Mouse (Mus musculus) C2C12 (cell line): ENCODE measurements around the gene Crls1.

Experiments used
- CTCF ChIP-seq: IDR thresholded peaks from one replicate; pipeline ENCODE4 v1.5.1; 2011; ENCODE audit not compliant: control insufficient read depth, insufficient read depth, insufficient read length
- MAX ChIP-seq: IDR thresholded peaks from one replicate; pipeline ENCODE4 v1.6.1; 2011; ENCODE audit warnings: mild to moderate bottlenecking, control low read depth
- MYOD1 ChIP-seq: IDR thresholded peaks from one replicate; pipeline ENCODE4 v1.6.1; 2011; ENCODE audit warnings: low read depth; ENCODE audit not compliant: control insufficient read depth, insufficient read length

DNA sequence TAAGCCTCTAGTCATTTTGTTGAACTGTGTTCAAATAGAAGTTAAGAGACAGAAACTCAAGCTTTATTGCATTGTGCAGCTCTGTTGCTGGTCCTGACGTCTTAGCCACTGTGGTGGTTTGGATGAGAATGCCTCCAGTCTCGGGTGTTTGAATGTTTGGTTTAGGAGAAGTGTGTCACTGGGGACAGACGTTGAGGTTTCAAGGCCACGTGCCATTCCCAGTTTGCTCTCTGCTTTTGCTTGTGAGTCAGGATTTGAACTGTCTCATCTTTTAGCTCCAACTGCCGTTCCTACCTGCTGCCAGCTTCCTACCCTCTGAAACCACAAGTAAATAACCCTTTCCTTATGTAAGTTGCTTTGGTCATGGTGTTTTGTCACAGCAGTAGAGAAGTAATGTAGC, 21.1 kb downstream of the Crls1 start:
- TF ChIP-seq CTCF: no peak
- no peak for TF ChIP-seq MAX
- TF ChIP-seq MYOD1: no peak
